Mouse (Mus musculus): ENCODE data around the gene Cyp2s1. TPM values are rescaled to one million over a fixed set of nuclear protein-coding genes. Genes with fewer than 3 reads are reported as not detected.

Cyp2s1 gene
- polyA plus RNA-seq, 1 experiment from 2014 or later, result 3.0 TPM

GRCm38 (mm10) chr7:25755468-25755833 is 61.3 kb downstream of the Cyp2s1 start:
- no peaks in the 10 kb centered on the region for H3K27me3 ChIP-seq (ENCODE audit: control insufficient read depth, insufficient read depth, low read length)
- H3K36me3 ChIP-seq (ENCODE audit: control insufficient read depth, insufficient read depth, low read length), result peaks cover 31% of the 10 kb centered on the region
- peak; percentile 22; the same call in 1 of the 2 replicates for ATAC-seq (ENCODE audit: insufficient number of reproducible peaks, insufficient read depth, low FRiP score, low read depth)
- no peaks in the 10 kb centered on the region for H3K9me3 ChIP-seq (ENCODE audit: control insufficient read depth, low read length)
- peak overlapping the region; percentile 88 to 96 for H3K27ac ChIP-seq (replicated peaks in 1 of 2; ENCODE audit: control insufficient read depth in 1 of 2, insufficient read depth in 1 of 2, low read depth in 2 of 2, low read length in 2 of 2)
- WGBS, result under 1% methylated on average over 15 of the region's 15 CpGs
- peak overlapping the region; percentile 98 for H3K9ac ChIP-seq (ENCODE audit: low read length)
- peak overlapping the region; percentile 28 to 89 for H3K4me3 ChIP-seq (ENCODE audit: control insufficient read depth in 1 of 2, insufficient read depth in 1 of 2, low read depth in 1 of 2, low read length in 2 of 2)
- H3K4me1 ChIP-seq (ENCODE audit: control insufficient read depth in 2 of 2, insufficient read depth in 2 of 2, low read length in 2 of 2), result peaks cover 4 to 23% of the 10 kb centered on the region in 2 experiments; a peak in 3 of 4 replicates
- H3K4me2 ChIP-seq (ENCODE audit: low read length), result peak overlapping the region; percentile 96

GRCm38 (mm10) chr7:25754738-25755467 is 61.8 kb downstream of the Cyp2s1 start, which contains the start of gene Hnrnpul1:
Hnrnpul1 (minus strand) TSS chr7:25754757.
- Histone ChIP-seq H3K4me3 (ENCODE audit: control insufficient read depth in 1 of 2, insufficient read depth in 1 of 2, low read depth in 1 of 2, low read length in 2 of 2) (peak within 1 kb of the TSS; percentile 89 to 93), H3K9ac (ENCODE audit: low read length) (peak within 1 kb of the TSS; percentile 98), H3K4me1 (ENCODE audit: control insufficient read depth in 2 of 2, insufficient read depth in 2 of 2, low read length in 2 of 2) (peaks cover 4 to 23% of the 10 kb centered on the region in 2 experiments; a peak in 3 of 4 replicates), H3K36me3 (ENCODE audit: control insufficient read depth, insufficient read depth, low read length) (peaks cover 31% of the 10 kb centered on the region), H3K27me3 (ENCODE audit: control insufficient read depth, insufficient read depth, low read length) (no peaks in the 10 kb centered on the region), H3K27ac (replicated peaks in 1 of 2; ENCODE audit: control insufficient read depth in 1 of 2, insufficient read depth in 1 of 2, low read depth in 2 of 2, low read length in 2 of 2) (peak within 1 kb of the TSS; percentile 96 to 97), H3K9me3 (ENCODE audit: control insufficient read depth, low read length) (no peaks in the 10 kb centered on the region), H3K4me2 (ENCODE audit: low read length) (peak within 1 kb of the TSS; percentile 98)
- under 1% methylated on average over 55 of the region's 55 CpGs for WGBS
- ATAC-seq (ENCODE audit: insufficient number of reproducible peaks, insufficient read depth, low FRiP score, low read depth), result peak; percentile 91

- Histone ChIP-seq H3K27me3 (ENCODE audit: control insufficient read depth, insufficient read depth, low read length) (no peaks in the 10 kb centered on the region), H3K4me1 (ENCODE audit: control insufficient read depth in 2 of 2, insufficient read depth in 2 of 2, low read length in 2 of 2) (peaks cover 4 to 23% of the 10 kb centered on the region in 2 experiments; a peak in 3 of 4 replicates), H3K27ac (replicated peaks in 1 of 2; ENCODE audit: control insufficient read depth in 1 of 2, insufficient read depth in 1 of 2, low read depth in 2 of 2, low read length in 2 of 2) (peak overlapping the region; percentile 96 to 97), H3K9ac (ENCODE audit: low read length) (peak overlapping the region; percentile 98), H3K4me3 (ENCODE audit: control insufficient read depth in 1 of 2, insufficient read depth in 1 of 2, low read depth in 1 of 2, low read length in 2 of 2) (peak overlapping the region; percentile 89 to 93), H3K36me3 (ENCODE audit: control insufficient read depth, insufficient read depth, low read length) (peaks cover 36% of the 10 kb centered on the region), H3K4me2 (ENCODE audit: low read length) (peak overlapping the region; percentile 98), H3K9me3 (ENCODE audit: control insufficient read depth, low read length) (no peaks in the 10 kb centered on the region)
- ATAC-seq (ENCODE audit: insufficient number of reproducible peaks, insufficient read depth, low FRiP score, low read depth), result no peak
- 0% methylated on average over 30 of the region's 30 CpGs for WGBS
These were observed 62.3 kb downstream of the Cyp2s1 start for GRCm38 (mm10) chr7:25754439-25754737.

GRCm38 (mm10) chr7:25753643-25754438 is 62.9 kb downstream of the Cyp2s1 start:
- Histone ChIP-seq H3K4me2 (ENCODE audit: low read length) (peak overlapping the region; percentile 98), H3K4me1 (ENCODE audit: control insufficient read depth in 2 of 2, insufficient read depth in 2 of 2, low read length in 2 of 2) (peaks cover 4 to 23% of the 10 kb centered on the region in 2 experiments; a peak in 3 of 4 replicates), H3K27me3 (ENCODE audit: control insufficient read depth, insufficient read depth, low read length) (no peaks in the 10 kb centered on the region), H3K36me3 (ENCODE audit: control insufficient read depth, insufficient read depth, low read length) (peaks cover 41% of the 10 kb centered on the region), H3K9me3 (ENCODE audit: control insufficient read depth, low read length) (no peaks in the 10 kb centered on the region), H3K27ac (replicated peaks in 1 of 2; ENCODE audit: control insufficient read depth in 1 of 2, insufficient read depth in 1 of 2, low read depth in 2 of 2, low read length in 2 of 2) (peak overlapping the region; percentile 96 to 97), H3K9ac (ENCODE audit: low read length) (peak overlapping the region; percentile 98), H3K4me3 (ENCODE audit: control insufficient read depth in 1 of 2, insufficient read depth in 1 of 2, low read depth in 1 of 2, low read length in 2 of 2) (peak overlapping the region; percentile 89 to 93)
- ATAC-seq (ENCODE audit: insufficient number of reproducible peaks, insufficient read depth, low FRiP score, low read depth), result peak; percentile 10; the same call in 1 of the 2 replicates
- WGBS, result under 1% methylated on average over 45 of the region's 46 CpGs

GRCm38 (mm10) chr7:25753076-25753475 is 63.6 kb downstream of the Cyp2s1 start:
- no peaks in the 10 kb centered on the region for H3K9me3 ChIP-seq (ENCODE audit: control insufficient read depth, low read length)
- ATAC-seq (ENCODE audit: insufficient number of reproducible peaks, insufficient read depth, low FRiP score, low read depth), result no peak
- H3K4me3 ChIP-seq (ENCODE audit: control insufficient read depth in 1 of 2, insufficient read depth in 1 of 2, low read depth in 1 of 2, low read length in 2 of 2), result peak overlapping the region; percentile 89 to 93; a peak in 3 of 4 replicates
- H3K4me1 ChIP-seq (ENCODE audit: control insufficient read depth in 2 of 2, insufficient read depth in 2 of 2, low read length in 2 of 2), result peaks cover 4 to 23% of the 10 kb centered on the region in 2 experiments; a peak in 3 of 4 replicates
- peak overlapping the region; percentile 98 for H3K4me2 ChIP-seq (ENCODE audit: low read length)
- H3K9ac ChIP-seq (ENCODE audit: low read length), result peak overlapping the region; percentile 98
- peaks cover 44% of the 10 kb centered on the region for H3K36me3 ChIP-seq (ENCODE audit: control insufficient read depth, insufficient read depth, low read length)
- no peaks in the 10 kb centered on the region for H3K27me3 ChIP-seq (ENCODE audit: control insufficient read depth, insufficient read depth, low read length)
- peak overlapping the region in 1 of 2 experiments; percentile 96; a peak in 1 of 4 replicates for H3K27ac ChIP-seq (replicated peaks in 1 of 2; ENCODE audit: control insufficient read depth in 1 of 2, insufficient read depth in 1 of 2, low read depth in 2 of 2, low read length in 2 of 2)

Small RNA genes lying within 50 kb of the gene (microRNA-seq; reads per million reads assigned to microRNA genes)
- not detected for gene Gm24865

Other genes starting within 250 kb of the Cyp2s1 start
- not detected in 2 replicates for gene Erich4, start 201.0 kb downstream of the Cyp2s1 start, polyA plus RNA-seq (2014; fragmentation: Nextera tagmentation; extraction: Ambion mirVana)
- gene Dmac2, start 197.5 kb downstream of the Cyp2s1 start, polyA plus RNA-seq (2014; fragmentation: Nextera tagmentation; extraction: Ambion mirVana), result 62.7 and 66.3 TPM in 2 replicates
- gene B3gnt8, start 190.3 kb downstream of the Cyp2s1 start, polyA plus RNA-seq (2014; fragmentation: Nextera tagmentation; extraction: Ambion mirVana), result 3.2 and 3.5 TPM in 2 replicates
- gene Bckdha, start 157.9 kb downstream of the Cyp2s1 start, polyA plus RNA-seq (2014; fragmentation: Nextera tagmentation; extraction: Ambion mirVana), result 46.8 and 55.5 TPM in 2 replicates
- gene Exosc5, start 157.7 kb downstream of the Cyp2s1 start, polyA plus RNA-seq (2014; fragmentation: Nextera tagmentation; extraction: Ambion mirVana), result 33.9 and 35.8 TPM in 2 replicates
- 1.6 and 2.2 TPM in 2 replicates for gene Tmem91, start 141.7 kb downstream of the Cyp2s1 start, polyA plus RNA-seq (2014; fragmentation: Nextera tagmentation; extraction: Ambion mirVana)
- gene B9d2, start 136.1 kb downstream of the Cyp2s1 start, polyA plus RNA-seq (2014; fragmentation: Nextera tagmentation; extraction: Ambion mirVana), result 29.4 and 30.5 TPM in 2 replicates
- 3.5 and 4.5 TPM in 2 replicates for gene Tgfb1, start 129.9 kb downstream of the Cyp2s1 start, polyA plus RNA-seq (2014; fragmentation: Nextera tagmentation; extraction: Ambion mirVana)
- 23.4 and 24.5 TPM in 2 replicates for gene Ccdc97, start 97.8 kb downstream of the Cyp2s1 start, polyA plus RNA-seq (2014; fragmentation: Nextera tagmentation; extraction: Ambion mirVana)
- 47.2 and 50.9 TPM in 2 replicates for gene Hnrnpul1, start 62.2 kb downstream of the Cyp2s1 start, polyA plus RNA-seq (2014; fragmentation: Nextera tagmentation; extraction: Ambion mirVana)
- gene Axl, start 28.2 kb downstream of the Cyp2s1 start, polyA plus RNA-seq (2014; fragmentation: Nextera tagmentation; extraction: Ambion mirVana), result 38.9 and 42.1 TPM in 2 replicates
- not detected in 2 replicates for gene Cyp2b10, start 80.7 kb upstream of the Cyp2s1 start, polyA plus RNA-seq (2014; fragmentation: Nextera tagmentation; extraction: Ambion mirVana)
- not detected in 2 replicates for gene Cyp2b13, start 244.6 kb upstream of the Cyp2s1 start, polyA plus RNA-seq (2014; fragmentation: Nextera tagmentation; extraction: Ambion mirVana)